Mouse (Mus musculus) C2C12 (cell line): Measurements from ENCODE around the gene Olfr1340.

Experiments
- CTCF ChIP-seq: IDR thresholded peaks from one replicate; pipeline ENCODE4 v1.5.1; 2011; ENCODE audit not compliant: control insufficient read depth, insufficient read depth, insufficient read length
- FOSL1 ChIP-seq: IDR thresholded peaks from one replicate; pipeline ENCODE4 v1.8.0; 2011; ENCODE audit warnings: mild to moderate bottlenecking, low read length; ENCODE audit not compliant: poor library complexity, insufficient read depth, severe bottlenecking
- MAX ChIP-seq: IDR thresholded peaks from one replicate; pipeline ENCODE4 v1.6.1; 2011; ENCODE audit warnings: mild to moderate bottlenecking, control low read depth
- MYOG ChIP-seq: IDR thresholded peaks from one replicate; pipeline ENCODE4 v1.6.1; 2011; ENCODE audit not compliant: control insufficient read depth, insufficient read length; ENCODE audit errors: extremely low read depth
- USF1 ChIP-seq: IDR thresholded peaks from one replicate; pipeline ENCODE4 v1.6.1; 2011; ENCODE audit warnings: low read depth, mild to moderate bottlenecking, control low read depth, moderate library complexity

DNA sequence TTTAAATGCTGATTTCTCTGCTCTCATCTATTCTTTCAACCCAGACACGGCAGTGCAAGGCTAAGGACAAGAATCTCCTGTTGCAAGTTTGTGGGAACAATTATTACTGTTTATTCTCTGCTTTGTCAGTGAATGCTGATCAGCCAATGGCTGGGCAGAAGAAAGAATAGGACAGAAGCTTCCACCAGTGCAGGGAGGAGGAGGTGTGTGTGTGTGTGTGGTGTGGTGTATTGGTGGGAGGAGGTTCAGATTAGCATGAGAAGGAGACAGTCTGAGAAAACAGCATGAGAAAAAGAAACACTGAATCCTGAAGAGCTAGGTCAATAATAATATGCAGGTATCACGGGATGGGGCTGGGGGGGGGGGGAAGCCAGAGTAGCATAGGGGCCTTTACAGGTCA lies 26.1 kb upstream of the Olfr1340 start:
- TF ChIP-seq CTCF (no peak), MAX (no peak), FOSL1 (no peak), USF1 (no peak), MYOG (no peak)
